Mouse (Mus musculus): ENCODE measurements around the gene Stpg3. TPM values are rescaled to one million over a fixed set of nuclear protein-coding genes. Genes with fewer than 3 reads are reported as not detected.

The Stpg3 gene
- polyA plus RNA-seq, 1 experiment from 2014 or later = not detected

DNA sequence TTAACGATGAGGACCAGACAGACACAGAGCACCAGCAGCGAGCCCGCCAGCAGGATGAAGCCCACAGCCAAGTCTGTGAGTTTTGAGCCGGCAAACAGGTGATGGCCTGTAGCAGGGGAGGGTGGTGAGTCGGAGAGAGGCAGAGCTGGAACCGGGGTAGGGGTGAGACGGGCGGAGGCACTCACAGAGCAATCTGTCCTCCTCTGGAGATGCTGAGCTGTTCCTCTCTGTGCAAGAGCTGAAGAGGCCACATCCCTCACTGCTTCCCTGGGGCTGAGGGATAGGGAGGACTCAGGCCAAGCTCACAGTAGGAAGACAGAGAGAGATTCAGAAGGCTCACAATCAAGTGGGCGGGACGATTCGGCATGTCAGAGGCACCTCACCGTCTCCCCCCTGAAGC is 16.6 kb upstream of the Stpg3 start:
- no peaks in the 10 kb centered on the region for H3K9me3 ChIP-seq (ENCODE audit: control insufficient read depth)
- TF ChIP-seq CTCF (IDR thresholded peaks at IDR 0.05; ENCODE audit: low read depth) = no peak
- H3K4me2 ChIP-seq (replicated peaks; ENCODE audit: low read depth) = no peak overlapping the region
- no peaks in the 10 kb centered on the region for H3K36me3 ChIP-seq (ENCODE audit: control insufficient read depth, insufficient read depth)
- H3K4me1 ChIP-seq (replicated peaks; ENCODE audit: control insufficient read depth, insufficient read depth, low read length) = peaks cover 15% of the 10 kb centered on the region
- ATAC-seq = no peak
- no peak overlapping the region for H3K27ac ChIP-seq (ENCODE audit: low read depth, low read length)
- H3K9ac ChIP-seq (ENCODE audit: low read depth, low read length) = no peak overlapping the region
- H3K27me3 ChIP-seq (replicated peaks; ENCODE audit: control insufficient read depth, insufficient read depth, low read length) = no peaks in the 10 kb centered on the region
- H3K4me3 ChIP-seq (ENCODE audit: low read depth, low read length) = no peak overlapping the region
- 64% methylated on average over 12 of the region's 12 CpGs for WGBS

DNA sequence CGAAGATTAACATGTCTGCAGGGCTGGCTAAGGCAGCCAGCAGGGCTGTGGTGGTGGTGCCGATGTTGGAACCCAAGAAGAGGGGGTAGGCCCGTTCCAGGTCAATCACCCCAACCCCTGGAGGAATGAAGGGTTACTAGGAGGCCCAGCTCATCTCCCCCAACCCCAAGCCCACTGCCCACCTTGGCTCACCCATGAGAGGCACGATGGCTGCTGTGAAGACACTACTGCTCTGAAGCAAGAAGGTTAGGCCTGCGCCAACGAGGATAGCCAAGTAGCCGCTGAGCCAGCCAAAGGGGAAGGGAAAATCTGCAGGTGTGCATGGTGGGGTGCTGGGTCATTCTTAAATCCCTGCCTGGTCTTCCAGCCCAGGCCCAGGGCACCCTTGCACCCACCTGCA is 16.1 kb upstream of the Stpg3 start:
- no peak for ATAC-seq
- no peaks in the 10 kb centered on the region for H3K9me3 ChIP-seq (ENCODE audit: control insufficient read depth)
- no peak overlapping the region for H3K9ac ChIP-seq (ENCODE audit: low read depth, low read length)
- H3K27ac ChIP-seq (ENCODE audit: low read depth, low read length) = no peak overlapping the region
- H3K36me3 ChIP-seq (ENCODE audit: control insufficient read depth, insufficient read depth) = no peaks in the 10 kb centered on the region
- no peak for TF ChIP-seq CTCF (IDR thresholded peaks at IDR 0.05; ENCODE audit: low read depth)
- H3K4me1 ChIP-seq (replicated peaks; ENCODE audit: control insufficient read depth, insufficient read depth, low read length) = peaks cover 18% of the 10 kb centered on the region
- 94% methylated on average over 7 of the region's 7 CpGs for WGBS
- H3K27me3 ChIP-seq (replicated peaks; ENCODE audit: control insufficient read depth, insufficient read depth, low read length) = no peaks in the 10 kb centered on the region
- H3K4me2 ChIP-seq (replicated peaks; ENCODE audit: low read depth) = no peak overlapping the region
- H3K4me3 ChIP-seq (ENCODE audit: low read depth, low read length) = no peak overlapping the region

DNA sequence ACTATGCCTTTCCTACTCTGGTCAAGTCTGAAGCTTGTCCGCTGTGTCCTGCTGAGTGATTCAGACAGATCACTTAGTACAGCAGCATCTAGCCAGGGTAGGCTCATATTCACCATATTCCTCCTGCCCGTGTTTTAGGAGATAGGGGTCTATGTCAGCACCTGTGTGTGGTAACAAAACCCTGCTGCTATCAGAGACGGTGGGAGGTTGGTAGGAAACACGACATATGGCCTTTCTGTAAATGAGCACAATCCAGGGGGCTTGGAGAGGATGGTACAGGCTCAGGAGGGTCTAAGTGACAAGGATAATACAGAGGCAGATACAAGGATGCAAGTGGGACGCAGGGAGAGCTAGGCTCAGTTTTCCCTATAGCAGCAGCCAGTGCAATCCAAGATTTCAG is 15.1 kb upstream of the Stpg3 start:
- 89% methylated on average over 5 of the region's 5 CpGs for WGBS
- no peak overlapping the region for H3K27ac ChIP-seq (ENCODE audit: low read depth, low read length)

DNA sequence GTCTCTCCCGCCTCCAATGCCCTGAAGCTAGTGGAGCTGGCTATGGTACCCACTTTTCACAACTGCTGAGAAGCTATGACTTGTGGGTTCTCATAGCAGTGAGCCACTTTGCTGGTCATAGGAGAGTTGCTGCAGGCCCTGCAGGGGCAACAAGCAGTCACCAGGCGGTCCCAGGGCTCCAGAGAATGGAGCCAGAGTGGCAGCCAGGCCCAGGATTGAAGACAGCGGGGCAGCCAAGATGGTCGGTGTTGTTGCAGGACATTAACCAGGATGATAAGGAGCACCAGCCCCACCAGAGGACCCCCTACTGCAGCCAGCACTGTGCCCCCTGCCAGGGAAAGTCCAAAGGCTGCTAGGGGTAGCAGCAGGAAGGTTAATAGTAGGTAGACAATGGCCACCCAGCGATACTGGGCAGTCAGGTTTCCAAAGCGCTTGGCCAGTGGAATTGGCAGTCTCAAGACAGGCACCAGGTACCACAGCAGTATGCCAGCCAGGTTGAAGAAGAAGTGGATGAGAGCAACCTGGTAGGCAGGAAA is 14.6 kb upstream of the Stpg3 start:
- H3K4me3 ChIP-seq (ENCODE audit: low read depth, low read length) = no peak overlapping the region
- peak overlapping the region; percentile 78 for H3K27ac ChIP-seq (ENCODE audit: low read depth, low read length)
- peak overlapping the region; percentile 31; the same call in 1 of the 2 replicates for H3K9ac ChIP-seq (ENCODE audit: low read depth, low read length)
- WGBS = 71% methylated on average over 6 of the region's 6 CpGs
- no peaks in the 10 kb centered on the region for H3K27me3 ChIP-seq (replicated peaks; ENCODE audit: control insufficient read depth, insufficient read depth, low read length)
- peaks cover 13% of the 10 kb centered on the region for H3K4me1 ChIP-seq (replicated peaks; ENCODE audit: control insufficient read depth, insufficient read depth, low read length)
- H3K36me3 ChIP-seq (ENCODE audit: control insufficient read depth, insufficient read depth) = no peaks in the 10 kb centered on the region
- no peak for ATAC-seq
- no peak for TF ChIP-seq CTCF (IDR thresholded peaks at IDR 0.05; ENCODE audit: low read depth)
- H3K4me2 ChIP-seq (replicated peaks; ENCODE audit: low read depth) = peak overlapping the region; percentile 41
- no peaks in the 10 kb centered on the region for H3K9me3 ChIP-seq (ENCODE audit: control insufficient read depth)

More for the DNA sequence above, 15.1 kb upstream of the Stpg3 start:
- peaks cover 13% of the 10 kb centered on the region for H3K4me1 ChIP-seq (replicated peaks; ENCODE audit: control insufficient read depth, insufficient read depth, low read length)
- no peak for ATAC-seq
- H3K4me3 ChIP-seq (ENCODE audit: low read depth, low read length) = no peak overlapping the region
- H3K9me3 ChIP-seq (ENCODE audit: control insufficient read depth) = no peaks in the 10 kb centered on the region
- no peak for TF ChIP-seq CTCF (IDR thresholded peaks at IDR 0.05; ENCODE audit: low read depth)
- H3K4me2 ChIP-seq (replicated peaks; ENCODE audit: low read depth) = no peak overlapping the region
- H3K9ac ChIP-seq (ENCODE audit: low read depth, low read length) = no peak overlapping the region
- no peaks in the 10 kb centered on the region for H3K36me3 ChIP-seq (ENCODE audit: control insufficient read depth, insufficient read depth)
- H3K27me3 ChIP-seq (replicated peaks; ENCODE audit: control insufficient read depth, insufficient read depth, low read length) = no peaks in the 10 kb centered on the region

DNA sequence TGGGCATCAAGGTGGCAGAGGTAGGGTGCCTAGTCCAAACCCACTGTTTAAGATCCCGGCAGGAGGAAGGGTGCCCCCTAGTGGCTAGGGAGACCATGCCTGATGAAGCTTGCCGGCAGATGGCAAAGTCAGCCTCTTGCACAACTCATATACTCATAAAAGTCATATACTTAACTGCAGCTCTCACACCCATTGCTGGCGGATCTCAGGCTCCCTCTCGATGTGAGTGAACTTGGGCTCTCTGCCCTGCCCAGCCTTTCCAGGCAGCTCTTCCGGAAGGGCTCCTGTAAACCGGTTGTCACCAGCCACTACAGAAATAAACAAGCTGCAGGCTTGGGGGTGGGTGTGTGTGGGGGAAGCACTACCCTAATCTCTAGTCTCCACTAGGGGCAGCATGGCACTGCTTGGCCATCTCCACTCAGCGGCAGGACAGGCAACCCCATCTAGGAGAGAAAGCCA is 14.0 kb upstream of the Stpg3 start:
- peak overlapping the region; percentile 41 for H3K4me2 ChIP-seq (replicated peaks; ENCODE audit: low read depth)
- H3K36me3 ChIP-seq (ENCODE audit: control insufficient read depth, insufficient read depth) = no peaks in the 10 kb centered on the region
- H3K4me3 ChIP-seq (ENCODE audit: low read depth, low read length) = peak overlapping the region; percentile 9; the same call in 1 of the 2 replicates
- peak overlapping the region; percentile 78 for H3K27ac ChIP-seq (ENCODE audit: low read depth, low read length)
- no peaks in the 10 kb centered on the region for H3K9me3 ChIP-seq (ENCODE audit: control insufficient read depth)
- H3K4me1 ChIP-seq (replicated peaks; ENCODE audit: control insufficient read depth, insufficient read depth, low read length) = peaks cover 11% of the 10 kb centered on the region
- WGBS = under 1% methylated on average over 7 of the region's 7 CpGs
- H3K9ac ChIP-seq (ENCODE audit: low read depth, low read length) = peak overlapping the region; percentile 31; the same call in 1 of the 2 replicates
- peak; percentile 77 for TF ChIP-seq CTCF (IDR thresholded peaks at IDR 0.05; ENCODE audit: low read depth)
- peak; percentile 67 for ATAC-seq
- no peaks in the 10 kb centered on the region for H3K27me3 ChIP-seq (replicated peaks; ENCODE audit: control insufficient read depth, insufficient read depth, low read length)

DNA sequence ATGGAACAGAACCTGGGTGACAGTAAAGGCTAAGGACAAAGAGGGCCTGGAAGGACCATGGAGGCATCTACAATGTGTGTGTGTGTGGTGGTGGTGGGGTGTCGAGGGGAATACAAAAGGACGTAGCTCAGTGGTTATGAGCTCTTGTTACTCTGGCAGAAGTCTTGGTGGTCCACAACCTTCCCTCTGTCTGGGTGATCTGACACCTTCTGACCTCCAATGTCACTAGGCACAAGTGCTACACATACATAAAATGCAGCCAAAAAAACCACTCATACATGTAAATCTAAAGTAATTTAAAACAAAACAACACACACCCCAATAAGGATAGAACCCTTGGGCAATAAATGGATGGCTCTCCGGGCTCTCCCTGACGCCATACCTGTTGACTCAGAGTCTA is 13.0 kb upstream of the Stpg3 start:
- TF ChIP-seq CTCF (IDR thresholded peaks at IDR 0.05; ENCODE audit: low read depth) = no peak
- Histone ChIP-seq H3K4me1 (replicated peaks; ENCODE audit: control insufficient read depth, insufficient read depth, low read length) (peaks cover 9% of the 10 kb centered on the region; the same call in 1 of the 2 replicates), H3K4me2 (replicated peaks; ENCODE audit: low read depth) (no peak overlapping the region), H3K27ac (ENCODE audit: low read depth, low read length) (no peak overlapping the region), H3K9me3 (ENCODE audit: control insufficient read depth) (no peaks in the 10 kb centered on the region), H3K27me3 (replicated peaks; ENCODE audit: control insufficient read depth, insufficient read depth, low read length) (no peaks in the 10 kb centered on the region), H3K9ac (ENCODE audit: low read depth, low read length) (no peak overlapping the region), H3K36me3 (ENCODE audit: control insufficient read depth, insufficient read depth) (no peaks in the 10 kb centered on the region), H3K4me3 (ENCODE audit: low read depth, low read length) (no peak overlapping the region)
- 94% methylated on average over 4 of the region's 4 CpGs for WGBS
- no peak for ATAC-seq

Data from intestine, postnatal 0 days (tissue).